Mouse (Mus musculus) lung, postnatal 10 days (tissue): Measurements from ENCODE around the gene Slc18a3.

Source experiments
- DNase-seq: peaks from one replicate; pipeline ENCODE4 v3.0.0; 2021

The Slc18a3 gene

GRCm38 (mm10) chr14:32464601-32465505 is at the start of gene Slc18a3:
Gene Slc18a3 (minus strand): TSS chr14:32464850.
- no peak for DNase-seq

GRCm38 (mm10) chr14:32513336-32514032 is 48.8 kb upstream of the Slc18a3 start, which contains the start of gene Ercc6:
Gene Ercc6 (plus strand): TSS chr14:32513521.
- peak; percentile 96 for DNase-seq

GRCm38 (mm10) chr14:32512912-32513311 is 48.3 kb upstream of the Slc18a3 start:
- DNase-seq: no peak

- no peak for DNase-seq
Measured at GRCm38 (mm10) chr14:32509443-32509961, 44.9 kb upstream of the Slc18a3 start.

GRCm38 (mm10) chr14:32508105-32508835 is 43.6 kb upstream of the Slc18a3 start:
- DNase-seq: no peak

- DNase-seq: no peak
Measured at GRCm38 (mm10) chr14:32507216-32507615, 42.6 kb upstream of the Slc18a3 start.

- DNase-seq: no peak
Measured at GRCm38 (mm10) chr14:32506329-32506728, 41.7 kb upstream of the Slc18a3 start.

- no peak for DNase-seq
Measured at GRCm38 (mm10) chr14:32503897-32504296, 39.2 kb upstream of the Slc18a3 start.

- no peak for DNase-seq
Measured at GRCm38 (mm10) chr14:32502764-32503688, 38.4 kb upstream of the Slc18a3 start.

GRCm38 (mm10) chr14:32501303-32501702 is 36.7 kb upstream of the Slc18a3 start:
- DNase-seq: no peak

- DNase-seq: no peak
Measured at GRCm38 (mm10) chr14:32496115-32496850, 31.6 kb upstream of the Slc18a3 start.

- peak; percentile 13 for DNase-seq
Measured at GRCm38 (mm10) chr14:32492521-32492920, 27.9 kb upstream of the Slc18a3 start.

GRCm38 (mm10) chr14:32482061-32482460 is 17.4 kb upstream of the Slc18a3 start:
- DNase-seq: peak; percentile 28

GRCm38 (mm10) chr14:32477581-32477980 is 12.9 kb upstream of the Slc18a3 start:
- DNase-seq: no peak

GRCm38 (mm10) chr14:32476559-32476958 is 11.9 kb upstream of the Slc18a3 start:
- no peak for DNase-seq

GRCm38 (mm10) chr14:32472996-32473395 is 8.3 kb upstream of the Slc18a3 start:
- DNase-seq: peak; percentile 61

GRCm38 (mm10) chr14:32467606-32468005 is 3.0 kb upstream of the Slc18a3 start:
- DNase-seq: peak; percentile 68

GRCm38 (mm10) chr14:32465889-32466288 is 1.2 kb upstream of the Slc18a3 start, which contains the start of gene Chat:
Gene Chat (minus strand): TSS chr14:32465989.
- DNase-seq: no peak

- DNase-seq: no peak
Measured at GRCm38 (mm10) chr14:32465506-32465870, 838 bp upstream of the Slc18a3 start.

GRCm38 (mm10) chr14:32463211-32464040 is 1.2 kb downstream of the Slc18a3 start:
- no peak for DNase-seq
